Mouse (Mus musculus) heart, postnatal 36 days (tissue): ENCODE measurements around the gene Fkrp. TPM values are rescaled to one million over a fixed set of nuclear protein-coding genes. Genes with fewer than 3 reads are reported as not detected.

Experiments used
- DNase-seq, 2 experiments: peaks; one replicate each; pipeline ENCODE4 v3.0.0; 2021 to 2022
- intact Hi-C: fragments of 180-260 bp; cut with DNase I; formaldehyde crosslinking; loops from one replicate; pipeline ENCODE4 v1.15.1; 2025
- total RNA-seq, 2 experiments: library from RNA; stranded (reverse); gene quantifications; 2 replicates each; pipeline ENCODE4 v1.2.3; 2021

Fkrp gene
- total RNA-seq, 2 experiments from 2014 or later: 47.2 to 49.1 TPM

DNA sequence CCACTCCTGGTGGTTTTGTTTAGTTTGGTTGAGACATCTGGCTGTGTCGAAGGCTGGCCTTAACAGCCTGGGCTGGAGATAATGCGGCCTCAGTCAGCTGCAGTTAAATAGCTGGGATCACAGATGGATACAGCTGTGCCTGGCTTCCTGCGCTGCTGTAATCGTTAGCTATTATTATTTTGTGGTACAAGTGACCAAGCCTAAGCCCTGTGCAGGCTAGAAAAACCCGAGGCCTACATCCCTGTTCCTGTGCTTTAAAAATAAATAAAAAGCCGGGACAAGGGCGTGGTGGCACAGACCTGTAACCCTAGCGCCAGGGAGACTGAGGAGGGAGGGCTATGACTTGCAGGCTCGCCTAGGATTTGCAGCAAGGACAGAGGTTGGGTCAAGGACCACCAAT is 7.9 kb downstream of the Fkrp start:
- intact Hi-C loops: loop anchor here (1.0 to 2.0 kb wide), 3 partner anchors 28 to 180 kb away; partner anchors contain the start of gene Slc1a5
- no peak for DNase-seq

DNA sequence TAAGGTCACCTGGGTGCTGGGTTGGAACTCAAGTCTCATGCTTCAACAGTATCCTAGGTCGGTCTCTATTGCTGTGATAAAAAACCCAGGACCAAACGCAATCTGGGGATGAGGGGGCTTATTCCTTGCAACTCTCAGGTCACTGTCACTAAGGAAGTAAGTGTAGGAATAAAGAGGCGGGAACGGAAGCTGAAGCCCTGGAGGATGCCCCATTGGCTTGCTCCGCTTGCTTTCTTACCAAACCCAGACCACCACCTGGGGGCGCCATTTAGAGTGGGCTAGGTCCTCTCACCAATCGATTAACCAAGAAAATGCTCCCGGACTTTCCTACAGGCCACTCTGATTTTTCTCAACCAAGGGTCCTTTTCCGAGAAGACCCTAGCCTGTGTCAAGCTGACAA is 8.6 kb downstream of the Fkrp start:
- DNase-seq: no peak
- intact Hi-C loops: loop anchor here (2.0 kb wide), 2 partner anchors 27 to 179 kb away; partner anchors contain the start of gene Slc1a5

DNA sequence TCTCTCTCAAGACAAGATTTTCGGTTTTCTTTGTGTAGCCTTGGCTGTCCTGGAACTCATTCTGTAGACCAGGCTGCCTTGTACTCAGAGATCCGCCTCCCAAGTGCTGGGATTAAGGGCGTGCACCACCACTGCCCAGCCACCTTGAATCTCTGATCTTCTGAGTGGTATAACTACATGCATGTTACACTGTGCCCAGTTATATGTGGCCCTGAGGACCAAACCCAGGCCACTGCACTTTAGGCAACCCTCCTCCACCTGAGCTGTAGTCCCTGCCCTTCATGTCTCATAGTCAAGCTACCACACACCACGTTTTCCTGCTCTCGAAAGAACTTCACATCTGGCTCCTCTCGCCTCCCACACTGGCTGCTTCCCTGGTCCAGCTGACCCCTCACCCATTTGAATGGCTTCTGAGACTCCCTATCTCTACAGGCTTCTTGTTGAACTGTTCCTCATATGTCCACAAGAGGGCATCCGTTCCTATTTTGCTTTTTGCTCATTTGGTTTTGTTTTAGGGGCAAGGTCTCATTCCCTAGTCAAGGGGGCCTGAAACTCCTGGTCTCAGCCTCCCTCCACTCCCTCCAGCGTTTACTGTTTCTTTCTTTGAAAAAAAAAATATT is 12.0 kb downstream of the Fkrp start:
- DNase-seq: no peak
- intact Hi-C loops: loop anchor here (1.0 kb wide), 1 partner anchor 58 kb away; no protein-coding TSS in a partner anchor

DNA sequence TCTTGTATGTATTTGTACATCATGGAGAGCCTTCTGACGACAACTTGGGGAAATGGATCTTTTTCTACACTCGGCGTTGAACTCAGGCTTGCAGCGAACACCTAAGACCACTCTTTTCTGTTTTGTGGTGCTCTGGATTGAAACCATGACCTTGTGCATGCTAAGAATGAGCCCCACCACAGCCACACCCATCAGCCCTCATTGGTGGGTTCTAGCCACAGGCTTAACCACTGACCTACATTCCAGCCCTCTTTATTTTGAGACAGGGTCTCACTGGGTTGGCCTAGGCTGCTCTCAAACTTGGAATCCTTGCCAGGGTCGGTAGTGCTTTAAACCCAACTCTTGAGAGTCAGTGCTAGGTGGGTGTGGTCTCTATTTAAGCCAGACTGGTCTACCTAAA is 21.6 kb downstream of the Fkrp start:
- intact Hi-C loops: no loop called here
- no peak for DNase-seq

DNA sequence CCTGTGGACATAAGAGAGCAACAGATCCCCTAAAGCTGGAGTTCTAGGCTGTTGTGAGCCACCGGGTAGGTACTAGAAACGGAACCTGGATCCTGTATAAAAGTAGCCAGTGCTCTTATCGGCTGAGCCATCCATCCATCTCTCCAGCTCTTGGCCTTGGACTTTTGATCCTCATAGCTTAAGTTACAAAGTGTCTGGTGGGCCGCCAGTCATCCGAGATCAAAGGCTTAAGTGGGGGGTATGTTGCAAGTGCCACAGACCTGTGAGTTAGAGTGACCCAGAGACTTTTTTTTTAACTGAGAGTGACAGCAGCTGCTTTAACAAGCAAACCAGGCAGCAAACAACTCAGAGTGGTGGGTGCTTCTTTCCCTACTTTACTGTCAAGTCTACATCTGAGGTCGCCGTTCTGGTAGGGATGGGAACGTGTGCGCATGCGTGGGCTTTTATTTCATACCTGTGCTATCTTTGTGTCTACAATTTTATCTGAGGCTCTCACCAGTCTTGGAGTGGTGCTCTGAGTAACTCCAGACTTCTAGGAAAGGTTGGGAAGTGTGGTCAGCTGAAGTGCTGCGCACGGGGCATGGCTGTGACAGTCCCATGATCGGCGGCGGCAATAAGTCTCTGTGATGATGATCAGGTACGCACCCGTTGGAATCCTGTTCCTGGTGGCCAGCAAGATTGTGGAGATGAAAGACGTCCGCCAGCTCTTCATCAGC is 23.4 kb downstream of the Fkrp start:
- DNase-seq: no peak
- intact Hi-C loops: no loop called here

DNA sequence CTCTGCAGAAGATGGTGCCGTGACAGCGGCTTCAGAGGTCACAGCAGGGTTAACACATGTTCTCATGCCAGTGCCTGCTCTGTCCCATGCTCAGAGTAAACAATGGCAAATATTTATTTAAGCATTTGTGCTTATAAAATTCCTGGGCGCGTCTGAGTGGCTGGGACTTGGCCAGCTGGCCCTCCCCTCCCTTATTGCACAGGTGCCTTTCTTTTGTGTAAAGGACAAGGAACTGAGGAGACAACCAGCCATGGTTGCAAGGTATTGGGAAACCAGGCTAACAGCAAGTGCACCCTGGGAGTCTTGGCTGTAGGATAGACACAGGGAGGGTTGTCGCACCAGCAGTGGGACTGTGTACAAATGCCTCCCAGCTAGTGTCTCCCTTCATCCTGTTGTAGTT is 24.2 kb downstream of the Fkrp start:
- intact Hi-C loops: no loop called here
- no peak for DNase-seq

DNA sequence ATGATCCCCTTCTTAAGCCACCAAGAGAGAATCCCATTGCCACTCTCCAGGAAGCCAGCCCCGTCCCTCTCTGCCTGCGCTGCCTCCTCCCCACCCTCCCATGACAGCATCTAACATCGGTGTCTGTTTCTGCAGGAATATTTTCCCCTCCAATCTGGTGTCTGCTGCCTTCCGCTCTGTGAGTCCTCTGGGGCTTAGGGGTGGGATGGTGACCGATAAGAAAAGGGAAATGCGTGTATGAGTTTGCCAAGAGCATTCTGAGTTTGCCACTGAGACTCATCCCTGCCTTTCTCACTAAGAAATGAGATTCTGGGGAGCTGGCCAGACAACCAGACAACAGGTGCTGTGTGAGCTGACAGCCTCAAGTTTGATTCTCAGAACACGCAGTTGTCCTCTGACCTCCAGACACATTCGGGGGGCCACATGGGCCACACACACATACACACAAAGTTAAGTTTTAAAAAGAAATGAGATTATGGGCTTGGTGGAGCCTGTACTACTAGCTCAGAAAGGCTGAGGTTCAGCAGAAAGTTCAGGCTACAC is 30.9 kb downstream of the Fkrp start:
- DNase-seq: no peak
- intact Hi-C loops: no loop called here

DNA sequence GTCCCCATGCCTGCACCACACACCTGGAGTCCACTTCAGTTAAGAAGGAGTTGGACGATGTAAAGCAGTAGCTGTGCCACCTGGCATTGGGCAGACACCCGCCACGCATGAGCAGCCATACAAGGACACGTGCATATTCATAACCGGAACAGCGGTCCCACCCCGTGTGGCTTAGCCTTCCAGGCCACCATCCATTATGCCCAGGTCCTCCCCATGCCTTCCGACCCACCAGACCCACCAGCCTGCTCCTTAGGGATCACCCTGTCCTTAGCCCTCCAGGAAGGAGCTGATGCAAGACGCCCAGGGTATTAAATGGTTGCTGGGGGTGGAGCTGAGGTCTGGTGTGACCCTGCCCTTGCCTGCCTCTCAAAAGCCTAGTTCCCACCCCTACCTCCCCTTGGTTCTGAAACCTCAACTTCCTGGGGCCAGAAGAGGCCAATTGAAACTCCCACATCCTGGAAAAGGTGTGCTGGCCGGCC is 32.0 kb downstream of the Fkrp start:
- no peak for DNase-seq
- intact Hi-C loops: no loop called here

DNA sequence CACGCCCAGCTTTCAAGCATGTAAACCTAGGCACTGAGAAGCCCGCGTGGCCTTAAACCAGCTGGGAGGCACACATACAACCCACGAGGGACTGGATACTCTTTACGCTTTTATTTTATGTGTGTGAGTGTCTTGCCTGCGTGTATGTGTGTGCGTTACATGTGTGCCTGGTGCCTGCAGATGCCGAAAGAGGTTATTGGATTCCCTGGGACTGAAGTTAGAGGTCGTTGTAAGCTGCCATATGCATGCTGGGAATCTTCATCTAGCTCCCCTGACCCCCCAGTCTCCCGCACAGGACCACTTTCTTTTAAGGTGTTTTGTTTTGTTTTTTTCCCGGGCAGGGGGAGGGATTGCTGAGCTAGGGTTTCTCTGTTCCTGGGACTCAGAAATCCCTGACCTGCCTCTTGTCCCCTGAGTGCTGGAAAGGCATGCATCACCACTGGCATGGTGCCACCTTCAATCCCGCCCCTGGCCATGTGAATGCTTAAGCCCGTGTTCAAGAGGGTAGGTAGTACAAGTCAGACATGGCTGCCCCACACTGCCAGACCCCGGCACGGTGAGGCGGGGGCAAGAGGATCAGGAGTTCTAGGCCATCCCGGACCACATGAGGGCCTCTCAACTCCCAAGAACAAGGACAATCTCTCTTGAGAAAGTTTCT is 32.6 kb downstream of the Fkrp start:
- DNase-seq: peak; percentile 47 to 52
- intact Hi-C loops: no loop called here

DNA sequence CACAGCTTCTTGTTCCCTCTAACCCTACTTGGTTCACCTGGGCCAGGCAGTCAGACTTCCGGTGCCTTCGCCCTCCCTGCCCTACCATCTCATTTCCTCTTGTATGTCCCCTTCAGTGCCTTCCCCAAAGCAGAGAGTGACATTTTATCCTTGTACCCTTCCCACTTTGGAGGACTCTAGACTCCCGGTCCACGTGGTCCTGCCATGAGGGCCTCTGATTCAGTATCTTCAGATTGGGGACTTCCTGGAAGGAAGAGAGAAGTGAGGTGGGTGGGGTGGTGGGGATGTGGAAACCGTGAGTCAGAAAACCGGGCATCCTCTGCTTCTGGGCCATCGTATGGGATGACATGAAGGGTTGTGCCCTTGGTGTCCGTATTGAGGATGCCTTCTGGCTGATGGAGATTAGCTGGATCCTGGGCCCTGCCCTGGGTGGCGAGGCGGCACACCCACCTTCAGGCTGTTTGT is 33.3 kb downstream of the Fkrp start:
- intact Hi-C loops: no loop called here
- peak in 1 of 2 experiments; percentile 28 for DNase-seq

DNA sequence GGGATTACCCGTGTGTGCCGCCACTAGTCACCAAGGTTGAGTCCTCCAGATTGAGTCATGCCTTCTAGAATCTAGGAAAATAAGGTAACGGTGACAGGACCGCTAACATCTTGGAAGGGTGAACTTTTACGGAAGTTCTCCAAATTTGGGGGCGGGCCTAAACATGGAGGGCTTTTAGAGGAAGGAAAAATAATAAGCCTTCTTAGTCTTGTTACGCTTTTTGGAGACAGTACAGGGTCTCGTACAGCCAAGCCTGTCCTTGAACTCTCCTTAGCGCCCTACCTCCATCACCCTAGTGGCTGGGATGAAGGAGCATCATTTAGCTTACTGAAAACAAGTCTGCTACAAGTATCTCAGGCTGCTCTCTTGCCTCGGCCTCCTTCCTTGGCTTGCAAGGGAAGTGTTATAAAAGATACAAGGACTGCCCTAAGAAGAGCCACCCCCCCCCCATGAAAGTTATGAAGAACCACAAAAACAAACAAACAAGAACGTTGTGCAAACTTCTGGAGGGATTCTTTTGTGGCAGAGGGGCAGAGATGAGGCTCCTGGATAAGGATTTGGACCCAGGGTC is 33.9 kb downstream of the Fkrp start:
- DNase-seq: no peak
- intact Hi-C loops: no loop called here

DNA sequence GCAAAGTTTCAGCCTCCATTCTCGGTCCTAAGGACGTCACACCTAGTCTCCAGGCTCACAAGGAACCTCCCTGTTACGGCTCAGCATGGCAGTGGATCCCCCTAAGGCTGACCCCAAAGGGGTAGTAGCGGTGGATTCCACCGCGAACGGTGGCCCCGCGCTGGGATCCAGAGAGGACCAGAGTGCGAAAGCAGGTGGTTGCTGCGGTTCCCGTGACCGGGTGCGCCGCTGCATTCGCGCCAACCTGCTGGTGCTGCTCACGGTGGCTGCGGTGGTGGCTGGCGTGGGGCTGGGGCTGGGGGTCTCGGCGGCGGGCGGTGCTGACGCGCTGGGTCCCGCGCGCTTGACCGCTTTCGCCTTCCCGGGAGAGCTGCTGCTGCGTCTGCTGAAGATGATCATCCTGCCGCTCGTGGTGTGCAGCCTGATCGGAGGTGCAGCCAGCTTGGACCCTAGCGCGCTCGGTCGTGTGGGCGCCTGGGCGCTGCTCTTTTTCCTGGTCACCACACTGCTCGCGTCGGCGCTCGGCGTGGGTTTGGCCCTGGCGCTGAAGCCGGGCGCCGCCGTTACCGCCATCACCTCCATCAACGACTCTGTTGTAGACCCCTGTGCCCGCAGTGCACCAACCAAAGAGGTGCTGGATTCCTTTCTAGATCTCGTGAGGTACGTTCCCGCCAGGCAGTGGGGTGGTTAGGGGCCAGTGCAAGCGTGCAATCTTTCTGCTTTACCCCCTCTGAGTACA is 34.5 kb downstream of the Fkrp start:
- peak; percentile 35 to 45 for DNase-seq
- intact Hi-C loops: loop anchor here (1.0 to 2.0 kb wide), 3 partner anchors 22 to 35 kb away; no protein-coding TSS in a partner anchor

DNA sequence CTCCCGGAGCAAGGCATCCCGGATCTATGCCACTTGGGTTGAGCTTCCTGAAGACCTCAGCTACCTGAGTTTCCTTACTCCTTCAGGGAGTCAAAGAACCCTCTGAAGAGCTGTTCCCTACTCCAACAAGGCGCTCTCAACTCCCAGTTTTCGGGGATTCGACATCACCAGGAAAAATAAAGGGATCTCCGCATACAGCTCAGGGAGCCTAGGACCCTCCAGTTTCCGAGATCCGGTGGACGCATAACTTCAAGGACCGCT is 35.0 kb downstream of the Fkrp start:
- no peak for DNase-seq
- intact Hi-C loops: loop anchor here (1.0 to 2.0 kb wide), 3 partner anchors 21 to 35 kb away; no protein-coding TSS in a partner anchor

DNA sequence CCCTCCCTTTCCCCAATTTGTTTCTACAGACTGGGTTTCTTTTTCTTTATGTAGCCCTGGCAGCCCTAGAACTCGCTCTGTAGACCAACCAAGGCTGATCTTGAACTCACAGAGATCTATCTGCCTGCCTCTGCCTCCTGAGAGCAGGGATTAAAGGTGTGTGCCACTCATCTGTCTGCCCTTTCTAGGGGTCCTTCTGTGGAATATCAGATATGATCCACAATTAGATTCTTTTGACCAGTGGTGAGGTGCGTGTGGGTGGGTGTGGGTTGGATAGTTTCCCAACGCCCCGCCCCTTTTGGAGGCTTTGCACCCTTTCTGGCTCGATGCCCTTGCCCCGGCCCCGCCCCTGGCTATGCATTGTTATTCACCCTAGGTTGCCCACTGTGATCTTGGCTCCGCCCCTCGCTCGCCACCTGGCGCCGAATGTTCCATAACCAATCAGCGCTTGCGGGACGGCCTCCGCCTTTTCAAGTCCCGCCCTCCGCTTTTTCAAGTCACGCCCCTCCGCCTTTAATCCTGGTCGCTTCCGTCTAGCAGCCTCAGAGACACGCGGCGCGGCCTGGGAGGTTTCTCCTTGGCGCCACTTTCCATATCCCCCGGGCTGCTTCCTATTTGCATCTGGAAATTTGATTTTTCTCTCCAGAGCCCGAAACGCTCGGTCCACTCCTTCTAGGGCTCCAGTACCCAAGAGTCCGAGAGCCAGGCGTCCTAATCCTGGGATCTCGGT is 35.5 kb downstream of the Fkrp start, which contains the start of gene Slc1a5:
TSS of gene Slc1a5 (plus strand) at position 516 of the 730 bp plus-strand sequence.
- peak; percentile 90 to 91 for DNase-seq
- intact Hi-C loops: loop anchor here (1.0 to 2.0 kb wide), 3 partner anchors 21 to 34 kb away; no protein-coding TSS in a partner anchor

DNA sequence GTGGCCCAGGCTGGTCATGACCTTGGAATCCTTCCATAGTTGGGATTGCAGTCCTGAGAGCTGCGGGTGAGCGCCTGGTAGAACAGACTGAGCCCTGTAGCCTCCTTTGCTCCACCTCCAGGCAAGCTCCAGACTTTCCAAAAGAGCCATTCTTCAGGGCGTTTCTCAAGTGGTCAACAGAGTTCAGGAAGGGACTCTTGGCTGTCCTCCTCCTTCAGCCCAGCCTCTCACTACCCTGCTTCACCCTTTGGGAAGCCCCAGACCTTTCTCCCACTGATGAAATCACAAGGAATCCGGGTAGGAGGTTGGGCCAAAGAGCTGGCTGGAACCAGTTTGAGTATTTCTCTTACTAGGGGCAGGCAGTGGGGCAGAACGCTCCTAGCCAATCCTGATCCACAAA is 36.5 kb downstream of the Fkrp start:
- intact Hi-C loops: loop anchor here (2.0 kb wide), 2 partner anchors 29 to 33 kb away; no protein-coding TSS in a partner anchor
- DNase-seq: peak; percentile 41 to 52

DNA sequence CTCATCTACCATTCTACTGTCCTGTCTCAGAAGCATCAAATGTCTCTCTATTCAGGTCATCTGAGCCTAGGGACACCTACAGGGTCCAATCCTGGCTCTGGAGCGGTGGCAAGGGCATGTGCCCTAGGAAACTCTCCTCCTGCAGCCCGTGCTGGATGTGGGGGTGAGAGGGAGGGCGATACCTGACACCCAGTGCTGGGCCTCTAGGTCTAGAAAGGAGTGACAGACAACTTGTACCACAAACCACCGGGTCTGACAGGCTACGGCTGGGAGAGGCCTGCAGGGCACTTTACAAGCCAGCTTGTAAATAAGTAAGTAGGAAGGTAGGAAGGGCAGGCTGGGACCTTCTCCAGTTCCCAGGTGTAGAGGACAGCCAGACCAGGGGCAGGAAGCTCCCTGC is 40.6 kb downstream of the Fkrp start:
- DNase-seq: no peak
- intact Hi-C loops: no loop called here

DNA sequence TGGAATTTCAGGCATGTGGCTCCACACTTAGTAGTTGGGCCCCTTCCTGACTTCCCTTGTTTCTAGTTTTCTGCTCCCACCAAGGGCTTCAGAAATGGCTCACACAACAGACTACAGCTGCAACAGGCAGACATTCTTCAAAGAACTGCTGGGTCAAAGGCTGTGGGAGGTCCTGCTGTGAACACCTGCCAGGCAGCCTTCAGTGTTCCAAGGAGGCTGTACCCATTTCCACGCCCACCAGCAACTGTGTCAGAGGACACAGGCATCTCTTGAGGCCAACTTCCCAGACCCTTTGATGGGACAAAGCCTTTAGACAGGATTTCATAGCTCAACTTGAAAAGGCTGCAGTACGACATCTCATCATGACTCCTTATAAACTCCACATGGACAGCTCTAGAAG is 50.1 kb downstream of the Fkrp start:
- no peak for DNase-seq

DNA sequence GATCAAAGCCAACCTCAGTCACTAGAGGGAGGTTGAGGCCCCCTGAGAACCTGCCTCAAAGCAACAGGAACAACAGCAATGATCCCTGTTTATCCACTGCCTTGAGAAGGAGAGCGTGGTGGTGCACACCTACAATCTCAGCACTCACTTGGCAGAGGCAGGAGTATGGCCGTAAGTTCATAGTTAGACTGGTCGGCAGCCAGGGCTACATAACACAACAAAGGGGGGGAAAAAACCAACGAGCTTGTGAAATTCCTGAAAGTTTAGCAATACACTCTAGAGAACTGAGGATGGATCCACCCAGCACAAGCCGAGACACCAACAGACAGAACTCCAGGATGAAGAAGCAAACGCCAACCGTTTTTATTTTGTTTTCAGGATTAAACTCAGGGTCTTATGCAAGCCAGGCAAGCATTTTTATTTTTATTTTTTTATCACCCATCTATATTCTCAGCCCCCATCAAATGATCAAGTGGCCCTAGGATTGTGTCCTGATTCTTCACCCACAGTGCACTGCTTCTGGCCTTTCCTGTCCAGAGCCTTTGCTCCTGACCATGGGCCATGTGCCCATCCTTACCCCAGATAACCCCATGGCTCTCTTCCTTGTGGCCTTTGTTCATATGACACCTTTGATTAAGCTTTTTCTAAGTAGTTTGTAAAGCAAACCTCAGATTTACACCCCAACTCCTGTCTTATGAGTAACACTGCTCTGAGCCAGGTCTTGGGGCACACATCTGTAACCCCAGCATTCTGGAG is 52.9 kb downstream of the Fkrp start:
- intact Hi-C loops: no loop called here
- peak in 1 of 2 experiments; percentile 43 for DNase-seq

More for the DNA sequence above, 50.1 kb downstream of the Fkrp start:
- intact Hi-C loops: no loop called here

DNA sequence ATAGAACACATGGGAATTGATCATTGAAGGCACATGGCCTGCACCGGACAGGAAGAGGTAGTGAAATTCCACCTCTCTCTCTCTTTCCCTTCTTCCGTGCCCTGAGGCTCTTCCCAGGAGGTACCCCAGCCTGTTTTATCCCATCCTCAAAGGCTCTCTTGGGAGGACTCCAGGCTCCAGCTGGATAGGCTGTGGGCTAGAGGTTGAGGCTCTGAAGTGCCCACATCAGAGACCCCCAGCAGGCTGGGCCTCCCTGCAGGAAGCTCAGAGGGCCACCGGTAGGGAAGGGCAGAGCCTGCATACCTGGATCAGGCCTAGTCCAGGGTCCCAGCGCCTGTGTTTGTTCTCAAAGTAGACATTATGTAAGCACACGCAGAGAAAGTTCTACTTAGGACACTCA is 54.9 kb downstream of the Fkrp start:
- peak; percentile 31 to 61 for DNase-seq
- intact Hi-C loops: no loop called here
